Mouse (Mus musculus) right cerebral cortex, postnatal 10 days (tissue): ENCODE measurements at regions not wholly inside any gene's neighbourhood (a gene's known extent, or its start where the extent isn't known, plus 50 kb on each side); places are given as distances from the start of the nearest gene placed in this dataset.
A peak's percentile ranks its signal among the peaks of the same experiment; 100 is the strongest.

Source experiments
- DNase-seq, 2 experiments: peaks; one replicate each; pipeline ENCODE4 v3.0.0; 2021; ENCODE audit warnings: low spot score in 2 of 2

GRCm38 (mm10) chr14:80657408-80657807 is 673.5 kb downstream of the Olfm4 start:
- peak in 1 of 2 experiments; percentile 40 for DNase-seq

- no peak for DNase-seq
These were observed 699.0 kb downstream of the Olfm4 start for GRCm38 (mm10) chr14:80682876-80683275.

GRCm38 (mm10) chr14:80683282-80683681 is 699.4 kb downstream of the Olfm4 start:
- peak; percentile 20 to 24 for DNase-seq

- DNase-seq, result peak; percentile 36 to 49
These were observed 699.8 kb downstream of the Olfm4 start for GRCm38 (mm10) chr14:80683703-80684102.

DNA sequence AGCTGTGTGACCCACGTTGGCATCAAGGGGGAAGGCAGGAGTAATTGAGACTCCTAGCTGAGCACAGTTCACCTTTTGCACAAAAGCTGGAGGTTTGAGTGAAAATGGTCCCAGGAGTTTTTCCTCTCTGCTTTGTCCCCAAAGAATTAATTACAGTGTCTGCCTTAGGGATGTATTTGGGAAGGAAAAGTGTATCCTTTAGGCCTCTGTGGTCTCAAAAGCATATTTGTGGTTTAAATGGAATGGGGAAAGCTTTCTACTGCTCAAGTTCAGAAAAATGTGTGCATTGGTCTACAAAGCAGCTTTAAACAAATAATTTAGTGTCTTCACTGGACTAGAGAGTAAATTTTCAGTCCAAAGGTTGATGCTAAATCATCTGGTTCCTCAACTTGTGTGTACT is 706.6 kb downstream of the Olfm4 start:
- DNase-seq, result no peak

GRCm38 (mm10) chr14:80722766-80723531 is 739.1 kb downstream of the Olfm4 start:
- no peak for DNase-seq

GRCm38 (mm10) chr14:80731194-80731593 is 747.3 kb downstream of the Olfm4 start:
- DNase-seq, result no peak
